Mouse (Mus musculus): ENCODE measurements around the gene Osbpl8.

Gene Osbpl8

GRCm38 (mm10) chr10:111247609-111248008, 83.1 kb downstream of the Osbpl8 start:
- DNase-seq: no peak

GRCm38 (mm10) chr10:111248177-111248576, 83.6 kb downstream of the Osbpl8 start:
- no peak for DNase-seq

GRCm38 (mm10) chr10:111250192-111250591, 85.6 kb downstream of the Osbpl8 start:
- DNase-seq: no peak

- no peak for DNase-seq
Observed at GRCm38 (mm10) chr10:111251666-111252065, 87.1 kb downstream of the Osbpl8 start.

GRCm38 (mm10) chr10:111255228-111255627, 90.7 kb downstream of the Osbpl8 start:
- no peak for DNase-seq

GRCm38 (mm10) chr10:111256156-111256555, 91.6 kb downstream of the Osbpl8 start:
- no peak for DNase-seq

GRCm38 (mm10) chr10:111257358-111257757, 92.8 kb downstream of the Osbpl8 start:
- no peak for DNase-seq

GRCm38 (mm10) chr10:111258256-111258655, 93.7 kb downstream of the Osbpl8 start:
- DNase-seq: no peak

- DNase-seq: no peak
Observed at GRCm38 (mm10) chr10:111271687-111272086, 107.1 kb downstream of the Osbpl8 start.

- peak in 1 of 2 experiments; percentile 22 for DNase-seq
Observed at GRCm38 (mm10) chr10:111272905-111273304, 108.4 kb downstream of the Osbpl8 start.

GRCm38 (mm10) chr10:111273463-111274088, 109.0 kb downstream of the Osbpl8 start:
- no peak for DNase-seq

GRCm38 (mm10) chr10:111275822-111276221, 111.3 kb downstream of the Osbpl8 start:
- DNase-seq: no peak

GRCm38 (mm10) chr10:111297631-111298030, 133.1 kb downstream of the Osbpl8 start:
- no peak for DNase-seq

GRCm38 (mm10) chr10:111298140-111299098, 133.9 kb downstream of the Osbpl8 start, which contains the start of gene Bbs10:
Gene Bbs10, plus strand, starts transcription at chr10:111298679.
- peak; percentile 95 to 97 for DNase-seq

GRCm38 (mm10) chr10:111299591-111299990, 135.0 kb downstream of the Osbpl8 start:
- no peak for DNase-seq

GRCm38 (mm10) chr10:111301041-111301440, 136.5 kb downstream of the Osbpl8 start:
- DNase-seq: no peak

GRCm38 (mm10) chr10:111302486-111302885, 137.9 kb downstream of the Osbpl8 start:
- DNase-seq: no peak

GRCm38 (mm10) chr10:111308850-111309501, 144.4 kb downstream of the Osbpl8 start:
- DNase-seq: no peak

- no peak for DNase-seq
Observed at GRCm38 (mm10) chr10:111313282-111313681, 148.7 kb downstream of the Osbpl8 start.

- DNase-seq: no peak
Observed at GRCm38 (mm10) chr10:111314636-111315395, 150.3 kb downstream of the Osbpl8 start.

GRCm38 (mm10) chr10:111315940-111316339, 151.4 kb downstream of the Osbpl8 start:
- DNase-seq: no peak

- no peak for DNase-seq
Observed at GRCm38 (mm10) chr10:111318021-111318420, 153.5 kb downstream of the Osbpl8 start.
